Mouse (Mus musculus) kidney, postnatal 0 days (tissue): ENCODE results near the gene Vsig2. TPM values are rescaled to one million over a fixed set of nuclear protein-coding genes. Genes with fewer than 3 reads are reported as not detected.

Experiments
- ATAC-seq: fragments of 200-750 bp; cut with Nextera tagmentation; replicated peaks from 2 replicates; pipeline ENCODE4 v1.8.0; 2017; ENCODE audit warnings: low read depth, moderate number of reproducible peaks, moderate TSS enrichment, moderate library complexity; ENCODE audit not compliant: low FRiP score
- DNase-seq: peaks from one replicate; pipeline ENCODE4 v3.0.0-alpha.2; 2016; ENCODE audit warnings: low spot score
- H3K27ac ChIP-seq: fragments of 300-500 bp; sonication (generic); 2 replicates; pipeline ENCODE4 v1.5.1; 2014; ENCODE audit warnings: mild to moderate bottlenecking
- H3K27me3 ChIP-seq: fragments of 300-500 bp; sonication (generic); 2 replicates; pipeline ENCODE4 v1.6.1; 2014; ENCODE audit warnings: low read length, mixed read lengths; ENCODE audit not compliant: insufficient read depth
- H3K36me3 ChIP-seq: fragments of 300-500 bp; sonication (generic); 2 replicates; pipeline ENCODE4 v1.6.1; 2014; ENCODE audit warnings: low read length, mixed read lengths; ENCODE audit not compliant: insufficient read depth
- H3K4me1 ChIP-seq: fragments of 300-500 bp; sonication (generic); replicated peaks from 2 replicates; pipeline ENCODE4 v1.6.1; 2014; ENCODE audit warnings: antibody characterized with exemption, low read length, mixed read lengths; ENCODE audit not compliant: insufficient read depth
- H3K4me2 ChIP-seq: fragments of 300-500 bp; sonication (generic); 2 replicates; pipeline ENCODE4 v1.6.1; 2014; ENCODE audit warnings: mild to moderate bottlenecking, low read length, moderate library complexity, mixed read lengths
- H3K4me3 ChIP-seq: fragments of 300-500 bp; sonication (generic); replicated peaks from 2 replicates; pipeline ENCODE4 v1.5.1; 2014; ENCODE audit warnings: low read depth, low read length
- H3K9ac ChIP-seq: fragments of 300-500 bp; sonication (generic); 2 replicates; pipeline ENCODE4 v1.6.1; 2014; ENCODE audit warnings: low read depth, low read length
- H3K9me3 ChIP-seq: fragments of 300-500 bp; sonication (generic); replicated peaks from 2 replicates; pipeline ENCODE4 v1.6.1; 2016; ENCODE audit warnings: low read length, inconsistent platforms, mixed read lengths
- CTCF ChIP-seq: IDR thresholded peaks from 2 replicates; pipeline ENCODE4 v1.5.1; 2016; ENCODE audit warnings: antibody characterized with exemption, low read depth, mild to moderate bottlenecking, moderate library complexity
- WGBS: fragments of 180-500 bp; shearing (Covaris S2); extraction: QIAGEN DNeasy Blood & Tissue Kit; methylation state at CpG from one replicate; pipeline ENCODE4 v1.1.7; 2014; 5-methylcytosine and 5-hydroxymethylcytosine counted together
- polyA plus RNA-seq: library from polyadenylated mRNA; unstranded; fragments of >200 nt; fragmentation: Nextera tagmentation; extraction: Ambion mirVana; gene quantifications from 2 replicates; pipeline ENCODE4 v1.2.1, GENCODE M21; 2015

Gene Vsig2
- 4.2 and 5.5 TPM in 2 replicates for polyA plus RNA-seq

DNA sequence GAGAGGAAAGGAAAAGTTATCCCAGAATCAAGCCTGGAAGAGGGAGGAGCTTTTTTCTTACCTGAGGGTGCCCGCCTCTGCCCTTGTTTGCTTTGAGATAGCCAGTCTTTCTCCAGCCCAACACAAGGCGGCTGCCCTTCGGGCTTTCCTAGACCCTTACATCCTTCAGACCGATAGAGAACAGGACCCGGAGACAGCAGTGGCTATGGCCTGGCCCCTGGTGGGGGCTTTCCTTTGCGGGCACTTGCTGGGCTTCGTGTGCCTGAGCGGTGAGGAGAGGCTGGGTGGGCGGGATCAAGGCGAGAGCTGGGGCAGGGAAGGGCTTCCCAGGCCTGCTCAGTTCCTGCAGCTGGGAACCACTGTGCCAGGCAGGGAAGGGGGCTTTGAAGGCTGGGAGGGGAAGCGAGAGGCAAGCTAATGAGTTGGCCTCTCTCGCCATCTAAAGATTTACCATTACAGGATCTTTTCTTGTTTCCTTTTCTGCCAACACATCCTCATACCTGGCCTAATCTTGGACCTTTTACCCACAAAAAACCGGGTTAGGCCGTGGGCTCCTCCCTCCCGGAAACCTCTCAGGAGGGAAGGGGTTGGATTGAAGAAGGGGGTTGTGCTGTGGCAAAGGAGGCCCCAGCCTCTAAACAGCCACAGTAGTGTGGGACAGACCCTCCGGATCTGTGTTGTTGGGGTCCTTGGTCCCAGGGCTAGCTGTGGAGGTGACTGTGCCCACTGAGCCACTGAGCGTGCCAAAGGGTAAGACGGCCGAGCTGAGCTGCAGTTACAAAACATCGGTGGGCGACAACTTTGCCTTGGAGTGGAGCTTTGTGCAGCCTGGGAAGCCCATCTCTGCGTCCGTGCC is at the start of gene Vsig2:
TSS of gene Vsig2 (plus strand) at position 86 of the 856 bp plus-strand sequence.
- no peaks in the 10 kb centered on the region for H3K9me3 ChIP-seq
- no peaks in the 10 kb centered on the region for H3K36me3 ChIP-seq
- no peak within 1 kb of the TSS for H3K4me3 ChIP-seq
- H3K9ac ChIP-seq = no peak within 1 kb of the TSS
- TF ChIP-seq CTCF = no peak
- no peaks in the 10 kb centered on the region for H3K27me3 ChIP-seq
- DNase-seq (no peak), ATAC-seq (no peak)
- H3K4me1 ChIP-seq = peaks cover 8% of the 10 kb centered on the region
- WGBS = 53% methylated on average over 23 of the region's 23 CpGs
- H3K4me2 ChIP-seq = no peak within 1 kb of the TSS
- no peak within 1 kb of the TSS for H3K27ac ChIP-seq

DNA sequence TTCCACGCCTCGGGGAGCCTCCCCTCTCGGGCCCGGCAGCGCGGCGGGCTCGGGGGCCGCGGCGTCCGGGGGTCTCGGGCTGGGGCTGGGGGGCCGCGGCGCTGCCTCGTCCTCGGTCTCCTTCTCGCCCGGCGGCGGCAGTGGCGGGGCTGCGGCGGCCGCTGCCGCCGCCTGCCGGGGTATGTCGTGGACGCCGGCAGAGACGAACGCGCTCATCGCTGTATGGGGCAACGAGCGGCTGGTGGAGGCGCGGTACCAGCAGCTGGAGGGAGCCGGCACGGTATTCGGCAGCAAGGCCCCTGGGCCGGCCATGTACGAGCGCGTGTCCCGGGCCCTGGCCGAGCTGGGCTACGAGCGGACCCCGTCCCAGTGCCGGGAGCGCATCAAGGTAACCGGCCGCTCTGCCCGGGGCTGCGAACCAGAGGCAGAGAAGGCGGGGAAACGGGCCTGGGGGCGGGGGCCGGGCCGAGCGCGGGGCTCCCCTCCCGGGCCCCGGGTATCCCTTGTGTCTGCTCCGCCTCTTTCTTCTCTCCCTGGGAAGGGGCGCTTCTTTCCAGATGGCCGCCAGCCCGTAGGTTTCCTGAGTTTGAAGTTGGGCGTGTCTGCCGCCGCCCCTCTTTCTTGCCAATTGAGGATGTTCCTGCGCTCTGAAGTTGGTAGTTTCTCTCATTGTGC is 49.5 kb upstream of the Vsig2 start:
- DNase-seq (peak; percentile 86), ATAC-seq (peak; percentile 69)

DNA sequence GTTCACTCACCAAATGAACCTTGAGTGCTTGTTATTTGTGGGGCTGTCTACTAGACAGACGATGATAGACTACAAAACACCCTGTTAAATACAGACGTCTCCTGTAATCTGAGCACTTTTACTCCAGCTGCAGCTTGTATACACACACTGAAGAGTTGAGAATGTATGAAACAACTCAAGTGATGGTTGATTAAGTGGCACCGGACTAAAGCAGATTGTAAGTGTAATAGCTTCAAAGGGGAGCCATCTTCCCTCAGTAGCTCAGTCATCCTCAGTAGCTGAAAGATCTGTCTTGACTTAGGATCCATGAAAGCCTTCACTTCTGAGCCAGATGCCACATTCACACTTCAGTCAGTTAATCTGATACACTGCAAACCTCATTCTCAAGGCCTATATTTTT is 43.3 kb upstream of the Vsig2 start:
- 43% methylated on average over 3 of the region's 3 CpGs for WGBS
- H3K4me1 ChIP-seq = 0 out of 2 replicates have a peak, but pooled peaks cover under 1% of the 10 kb centered on the region
- DNase-seq (no peak), ATAC-seq (no peak)
- no peak for TF ChIP-seq CTCF
- H3K27me3 ChIP-seq = no peaks in the 10 kb centered on the region
- H3K9me3 ChIP-seq = no peaks in the 10 kb centered on the region
- no peak overlapping the region for H3K27ac ChIP-seq
- H3K36me3 ChIP-seq = 0 out of 2 replicates have a peak, but pooled peaks cover 4% of the 10 kb centered on the region
- no peak overlapping the region for H3K4me3 ChIP-seq
- no peak overlapping the region for H3K9ac ChIP-seq
- H3K4me2 ChIP-seq = no peak overlapping the region

More for the DNA sequence above, 49.5 kb upstream of the Vsig2 start:
- Histone ChIP-seq H3K9ac (peak overlapping the region; percentile 96), H3K27ac (peak overlapping the region; percentile 100), H3K4me3 (peak overlapping the region; percentile 100), H3K36me3 (0 out of 2 replicates have a peak, but pooled peaks cover 4% of the 10 kb centered on the region), H3K9me3 (no peaks in the 10 kb centered on the region), H3K4me1 (peaks cover 11% of the 10 kb centered on the region; the same call in 1 of the 2 replicates), H3K4me2 (peak overlapping the region; percentile 91), H3K27me3 (no peaks in the 10 kb centered on the region)
- WGBS = under 1% methylated on average over 68 of the region's 75 CpGs
- no peak for TF ChIP-seq CTCF

DNA sequence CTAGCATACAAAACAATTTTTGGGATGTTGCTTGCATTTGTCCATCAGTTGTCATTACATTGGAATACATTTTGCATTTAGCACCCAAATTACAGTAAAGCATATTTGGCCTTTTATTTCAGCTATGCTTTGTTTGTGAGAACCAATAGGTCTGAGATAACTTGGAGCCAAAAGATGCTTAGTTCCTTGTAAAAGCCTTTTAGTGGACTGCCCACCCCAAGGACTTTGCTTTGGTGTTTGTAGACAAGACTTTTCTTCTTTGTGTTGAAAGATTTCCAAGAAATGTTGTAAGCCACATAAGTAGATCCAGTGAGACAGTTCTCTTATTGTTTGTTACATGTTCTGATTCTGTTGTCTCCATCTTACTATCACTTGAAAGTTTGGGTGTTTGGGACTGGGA is 42.7 kb upstream of the Vsig2 start:
- DNase-seq = no peak
- no peak overlapping the region for H3K4me2 ChIP-seq
- no peak overlapping the region for H3K4me3 ChIP-seq
- H3K27ac ChIP-seq = no peak overlapping the region
- no peak for ATAC-seq
- H3K9me3 ChIP-seq = no peaks in the 10 kb centered on the region
- no peaks in the 10 kb centered on the region for H3K27me3 ChIP-seq
- H3K36me3 ChIP-seq = 0 out of 2 replicates have a peak, but pooled peaks cover 4% of the 10 kb centered on the region
- no peaks in the 10 kb centered on the region for H3K4me1 ChIP-seq
- TF ChIP-seq CTCF = no peak
- H3K9ac ChIP-seq = no peak overlapping the region

DNA sequence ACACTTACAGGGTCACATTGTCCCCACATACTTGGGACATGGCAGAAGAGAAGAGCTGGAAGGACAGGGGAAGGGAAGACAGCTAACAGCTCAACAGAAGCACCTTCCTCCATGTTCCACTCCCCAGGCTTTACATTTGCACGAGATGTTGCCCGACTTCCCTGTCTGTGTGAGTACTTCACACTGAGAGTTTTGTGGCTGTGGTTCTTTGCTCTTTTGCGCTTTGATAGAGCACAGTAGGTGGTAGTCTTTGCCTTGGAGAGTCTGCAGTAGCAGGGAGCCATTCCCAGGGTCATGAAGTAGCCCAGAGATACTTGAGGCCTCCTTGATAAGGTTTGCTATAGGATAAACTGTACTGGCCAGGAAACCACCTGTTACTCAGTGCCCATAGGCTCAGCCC is 38.9 kb upstream of the Vsig2 start:
- Histone ChIP-seq H3K27me3 (no peaks in the 10 kb centered on the region), H3K4me1 (no peaks in the 10 kb centered on the region), H3K4me3 (no peak overlapping the region), H3K27ac (no peak overlapping the region), H3K4me2 (no peak overlapping the region), H3K9ac (no peak overlapping the region), H3K9me3 (no peaks in the 10 kb centered on the region), H3K36me3 (no peaks in the 10 kb centered on the region)
- no peak for TF ChIP-seq CTCF
- 91% methylated on average over 3 of the region's 3 CpGs for WGBS
- DNase-seq = no peak
- no peak for ATAC-seq

DNA sequence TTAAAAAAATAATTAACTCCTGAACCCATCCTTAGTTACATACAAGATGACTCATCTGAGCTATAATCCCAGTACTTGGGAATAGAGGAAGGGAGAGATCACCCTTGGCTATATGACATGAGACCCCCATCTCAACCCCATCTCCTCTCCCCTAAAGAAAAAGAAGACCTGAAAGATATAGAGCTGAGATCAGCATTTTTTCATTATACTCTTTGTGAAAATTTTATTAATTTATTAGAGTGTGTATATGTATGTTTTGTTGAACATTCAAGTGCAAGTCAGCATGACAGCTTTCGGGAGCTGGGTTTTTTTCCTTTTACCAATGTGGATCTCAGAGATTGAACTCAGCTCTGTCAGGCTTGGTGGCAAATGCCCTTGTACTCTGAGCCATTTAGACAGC is 37.9 kb upstream of the Vsig2 start:
- Histone ChIP-seq H3K27ac (no peak overlapping the region), H3K27me3 (no peaks in the 10 kb centered on the region), H3K4me2 (no peak overlapping the region), H3K4me1 (no peaks in the 10 kb centered on the region), H3K36me3 (no peaks in the 10 kb centered on the region), H3K4me3 (no peak overlapping the region), H3K9ac (no peak overlapping the region), H3K9me3 (no peaks in the 10 kb centered on the region)
- WGBS = 92% methylated on average over 1 of the region's 1 CpGs
- ATAC-seq = no peak
- no peak for TF ChIP-seq CTCF
- DNase-seq = no peak
